Mouse (Mus musculus): ENCODE measurements around the gene Ammecr1. TPM values are rescaled to one million over a fixed set of nuclear protein-coding genes. Genes with fewer than 3 reads are reported as not detected.

Ammecr1 gene
- polyA plus RNA-seq, 1 experiment: 0.68 TPM

DNA sequence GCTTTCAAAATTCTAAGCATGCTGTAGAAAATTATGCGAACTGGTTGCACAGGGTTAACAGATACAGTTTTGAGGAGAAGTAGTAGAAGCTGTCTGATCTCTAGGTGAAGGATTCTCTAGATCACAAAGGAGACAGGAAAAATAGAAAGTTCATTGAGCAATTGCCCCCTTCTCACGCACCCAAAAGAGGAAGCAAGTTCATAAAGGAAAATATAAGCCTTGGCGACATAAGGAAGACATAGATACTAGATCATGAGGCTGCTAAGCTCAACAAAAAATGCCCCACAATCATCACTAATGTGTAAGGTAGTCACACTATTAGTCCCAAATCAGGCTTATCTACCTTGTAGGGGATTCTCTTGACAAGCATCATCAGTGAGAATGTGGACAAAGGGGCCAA, 17.6 kb upstream of the Ammecr1 start:
- WGBS: 87% methylated on average over 3 of the region's 3 CpGs
- H3K27ac ChIP-seq (ENCODE audit: insufficient read depth, low read depth, low read length): no peak overlapping the region
- no peaks in the 10 kb centered on the region for H3K4me1 ChIP-seq (ENCODE audit: control insufficient read depth, insufficient read depth, insufficient read length, low read length)
- no peak overlapping the region for H3K4me3 ChIP-seq (ENCODE audit: low read depth, low read length)
- no peaks in the 10 kb centered on the region for H3K36me3 ChIP-seq (ENCODE audit: control insufficient read depth, insufficient read depth, low read length)
- no peak for TF ChIP-seq CTCF (IDR thresholded peaks at IDR 0.05; ENCODE audit: extremely low read depth, insufficient read length, insufficient replicate concordance, low read depth, low read length)
- H3K27me3 ChIP-seq (ENCODE audit: control insufficient read depth, insufficient read depth, low read length): no peaks in the 10 kb centered on the region

DNA sequence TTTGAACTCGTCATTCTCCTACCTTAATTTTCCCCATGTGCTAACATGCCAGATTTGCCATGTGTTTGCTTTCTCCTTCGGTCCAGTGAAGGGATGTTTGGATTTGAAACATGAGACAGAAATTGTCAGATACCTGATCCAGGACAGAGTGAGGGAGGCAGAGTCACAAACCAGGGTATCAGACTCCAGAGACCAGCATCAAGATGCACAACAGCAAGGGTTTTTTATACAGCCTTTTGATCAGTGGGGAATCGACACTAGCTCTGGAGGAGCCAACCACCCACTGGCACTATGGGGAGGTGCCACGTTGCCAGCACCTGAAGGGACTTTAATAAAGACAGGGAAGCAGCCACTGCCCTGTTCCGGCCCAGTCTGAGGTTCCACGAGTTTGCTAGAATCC, 17.1 kb upstream of the Ammecr1 start:
- Histone ChIP-seq H3K27ac (ENCODE audit: insufficient read depth, low read depth, low read length) (no peak overlapping the region), H3K36me3 (ENCODE audit: control insufficient read depth, insufficient read depth, low read length) (no peaks in the 10 kb centered on the region), H3K27me3 (ENCODE audit: control insufficient read depth, insufficient read depth, low read length) (no peaks in the 10 kb centered on the region), H3K4me1 (ENCODE audit: control insufficient read depth, insufficient read depth, insufficient read length, low read length) (no peaks in the 10 kb centered on the region), H3K4me3 (ENCODE audit: low read depth, low read length) (no peak overlapping the region)
- 55% methylated on average over 6 of the region's 6 CpGs for WGBS
- TF ChIP-seq POLR2A (IDR thresholded peaks at IDR 0.05; ENCODE audit: low read depth, low read length) (no peak), CTCF (IDR thresholded peaks at IDR 0.05; ENCODE audit: extremely low read depth, insufficient read length, insufficient replicate concordance, low read depth, low read length) (no peak)

DNA sequence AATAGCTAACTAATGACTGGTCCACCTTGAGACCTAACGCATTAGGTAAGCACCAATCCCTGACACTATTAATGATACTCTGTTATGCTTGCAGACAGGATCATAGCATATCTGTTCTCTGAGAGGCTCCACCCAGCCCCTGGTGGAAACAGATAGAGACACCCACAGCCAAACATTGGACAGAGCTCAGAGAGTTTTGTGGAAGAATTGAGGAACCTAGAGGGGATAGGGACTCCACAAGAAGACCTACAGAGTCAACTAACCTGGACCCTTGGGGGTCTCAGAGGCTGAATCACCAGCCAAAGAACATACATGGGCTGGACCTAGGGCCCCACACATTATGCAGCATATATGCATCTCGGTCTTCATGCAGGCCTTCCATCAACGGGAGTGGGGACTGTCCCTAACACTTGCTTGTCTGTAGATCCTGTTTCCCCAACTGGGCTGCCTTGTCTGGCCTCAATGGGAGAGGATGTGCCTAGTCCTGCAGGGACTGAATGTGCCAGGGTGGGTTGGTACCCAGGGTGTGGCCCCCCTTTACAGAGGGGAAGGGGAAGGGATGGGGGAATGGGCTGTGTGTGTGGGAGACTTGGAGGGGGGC, 15.1 kb upstream of the Ammecr1 start:
- no peak for TF ChIP-seq POLR2A (IDR thresholded peaks at IDR 0.05; ENCODE audit: low read depth, low read length)
- no peak for TF ChIP-seq CTCF (IDR thresholded peaks at IDR 0.05; ENCODE audit: extremely low read depth, insufficient read length, insufficient replicate concordance, low read depth, low read length)
- no peak overlapping the region for H3K27ac ChIP-seq (ENCODE audit: insufficient read depth, low read depth, low read length)
- WGBS: 88% methylated on average over 3 of the region's 3 CpGs
- H3K4me1 ChIP-seq (ENCODE audit: control insufficient read depth, insufficient read depth, insufficient read length, low read length): no peaks in the 10 kb centered on the region
- no peak overlapping the region for H3K4me3 ChIP-seq (ENCODE audit: low read depth, low read length)
- no peaks in the 10 kb centered on the region for H3K36me3 ChIP-seq (ENCODE audit: control insufficient read depth, insufficient read depth, low read length)
- no peaks in the 10 kb centered on the region for H3K27me3 ChIP-seq (ENCODE audit: control insufficient read depth, insufficient read depth, low read length)

- H3K27ac ChIP-seq (ENCODE audit: insufficient read depth, low read depth, low read length): no peak overlapping the region
- H3K36me3 ChIP-seq (ENCODE audit: control insufficient read depth, insufficient read depth, low read length): no peaks in the 10 kb centered on the region
- H3K27me3 ChIP-seq (ENCODE audit: control insufficient read depth, insufficient read depth, low read length): no peaks in the 10 kb centered on the region
- no peak for TF ChIP-seq POLR2A (IDR thresholded peaks at IDR 0.05; ENCODE audit: low read depth, low read length)
- no peak for TF ChIP-seq CTCF (IDR thresholded peaks at IDR 0.05; ENCODE audit: extremely low read depth, insufficient read length, insufficient replicate concordance, low read depth, low read length)
- 70% methylated on average over 2 of the region's 2 CpGs for WGBS
- H3K4me1 ChIP-seq (ENCODE audit: control insufficient read depth, insufficient read depth, insufficient read length, low read length): no peaks in the 10 kb centered on the region
- no peak overlapping the region for H3K4me3 ChIP-seq (ENCODE audit: low read depth, low read length)
Measured at GRCm38 (mm10) chrX:142980855-142981529, 14.5 kb upstream of the Ammecr1 start.

DNA sequence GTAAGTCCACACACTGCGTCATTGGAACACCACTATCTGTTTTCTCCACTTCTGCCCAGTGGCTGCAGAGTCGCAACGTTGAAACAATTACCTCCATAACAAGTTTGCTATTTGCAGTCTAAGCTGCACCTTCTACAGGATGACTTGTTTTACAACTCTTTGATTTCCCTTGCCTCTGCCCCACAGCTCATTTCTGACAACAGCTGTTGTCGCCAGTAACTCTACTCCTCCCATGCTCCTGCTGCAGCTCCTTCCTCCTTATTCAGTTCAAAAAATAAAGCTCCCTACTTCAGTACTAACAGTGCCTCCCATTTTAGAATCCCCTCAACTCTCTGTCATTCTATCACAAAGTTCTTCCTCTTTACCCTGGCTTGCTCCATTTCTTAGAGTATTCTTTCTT, 12.7 kb upstream of the Ammecr1 start:
- no peak overlapping the region for H3K27ac ChIP-seq (ENCODE audit: insufficient read depth, low read depth, low read length)
- H3K27me3 ChIP-seq (ENCODE audit: control insufficient read depth, insufficient read depth, low read length): no peaks in the 10 kb centered on the region
- no peaks in the 10 kb centered on the region for H3K36me3 ChIP-seq (ENCODE audit: control insufficient read depth, insufficient read depth, low read length)
- no peak overlapping the region for H3K4me3 ChIP-seq (ENCODE audit: low read depth, low read length)
- WGBS: 78% methylated on average over 4 of the region's 4 CpGs
- no peak for TF ChIP-seq CTCF (IDR thresholded peaks at IDR 0.05; ENCODE audit: extremely low read depth, insufficient read length, insufficient replicate concordance, low read depth, low read length)
- no peak for TF ChIP-seq POLR2A (IDR thresholded peaks at IDR 0.05; ENCODE audit: low read depth, low read length)
- no peaks in the 10 kb centered on the region for H3K4me1 ChIP-seq (ENCODE audit: control insufficient read depth, insufficient read depth, insufficient read length, low read length)

DNA sequence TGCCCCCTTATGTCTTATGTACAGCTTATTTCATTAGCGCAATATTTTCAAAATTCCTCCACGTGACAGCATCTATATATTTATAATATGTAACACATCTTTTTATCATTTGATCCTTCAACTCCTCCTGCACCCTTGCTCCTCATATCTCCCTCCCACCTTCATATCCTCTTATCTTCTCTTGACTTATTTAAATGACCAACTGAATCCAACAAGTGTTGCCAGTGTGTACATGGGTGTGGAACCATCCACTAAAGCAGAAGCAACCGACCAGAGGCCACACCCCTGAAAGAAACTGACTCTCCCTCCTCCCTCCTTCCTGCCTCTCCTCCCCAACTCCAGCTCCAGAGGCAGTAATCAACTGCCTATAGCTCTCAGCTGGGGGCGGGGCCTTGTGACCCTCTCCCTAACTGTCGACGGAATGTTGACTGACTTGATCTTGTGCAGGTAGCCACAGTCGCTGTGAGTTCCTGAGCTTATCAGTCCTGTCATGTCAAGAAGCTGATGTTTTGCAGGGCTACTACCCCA, 6.0 kb upstream of the Ammecr1 start:
- Histone ChIP-seq H3K4me1 (ENCODE audit: control insufficient read depth, insufficient read depth, insufficient read length, low read length) (no peaks in the 10 kb centered on the region), H3K4me3 (ENCODE audit: low read depth, low read length) (no peak overlapping the region), H3K27me3 (ENCODE audit: control insufficient read depth, insufficient read depth, low read length) (no peaks in the 10 kb centered on the region), H3K36me3 (ENCODE audit: control insufficient read depth, insufficient read depth, low read length) (no peaks in the 10 kb centered on the region), H3K27ac (ENCODE audit: insufficient read depth, low read depth, low read length) (no peak overlapping the region)
- TF ChIP-seq CTCF (IDR thresholded peaks at IDR 0.05; ENCODE audit: extremely low read depth, insufficient read length, insufficient replicate concordance, low read depth, low read length) (no peak), POLR2A (IDR thresholded peaks at IDR 0.05; ENCODE audit: low read depth, low read length) (no peak)
- WGBS: 39% methylated on average over 7 of the region's 7 CpGs

DNA sequence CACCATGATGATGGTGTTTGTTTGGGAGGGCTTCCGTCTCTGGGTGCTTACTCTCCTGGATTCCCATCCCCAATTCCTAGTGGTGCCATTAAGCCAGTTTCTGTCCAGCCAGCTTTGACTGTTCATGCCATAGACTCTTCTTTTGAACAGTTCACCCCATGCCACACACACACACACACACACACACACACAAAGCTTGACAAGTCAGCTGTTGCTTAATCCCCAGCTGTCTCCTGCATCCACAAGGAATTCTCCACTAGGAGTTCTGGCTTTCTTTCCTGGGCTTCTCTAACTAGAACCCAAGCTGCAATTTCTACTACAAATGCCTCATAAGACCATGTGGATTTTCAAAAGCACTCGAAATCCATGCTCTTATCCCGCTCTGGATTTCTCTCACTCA, 5.2 kb upstream of the Ammecr1 start:
- H3K27me3 ChIP-seq (ENCODE audit: control insufficient read depth, insufficient read depth, low read length): no peaks in the 10 kb centered on the region
- H3K4me3 ChIP-seq (ENCODE audit: low read depth, low read length): no peak overlapping the region
- TF ChIP-seq CTCF (IDR thresholded peaks at IDR 0.05; ENCODE audit: extremely low read depth, insufficient read length, insufficient replicate concordance, low read depth, low read length) (no peak), POLR2A (IDR thresholded peaks at IDR 0.05; ENCODE audit: low read depth, low read length) (no peak)
- no peaks in the 10 kb centered on the region for H3K4me1 ChIP-seq (ENCODE audit: control insufficient read depth, insufficient read depth, insufficient read length, low read length)
- H3K36me3 ChIP-seq (ENCODE audit: control insufficient read depth, insufficient read depth, low read length): no peaks in the 10 kb centered on the region
- 91% methylated on average over 3 of the region's 3 CpGs for WGBS
- no peak overlapping the region for H3K27ac ChIP-seq (ENCODE audit: insufficient read depth, low read depth, low read length)
